Mouse (Mus musculus) neural tube, embryonic 12.5 days (tissue): ENCODE measurements around the gene Edc3. TPM values are rescaled to one million over a fixed set of nuclear protein-coding genes. Genes with fewer than 3 reads are reported as not detected.

ENCODE experiments used
- ATAC-seq: fragments of 200-750 bp; cut with Nextera tagmentation; 2 replicates; pipeline ENCODE4 v1.8.0; 2017; ENCODE audit warnings: low read depth, mild to moderate bottlenecking, moderate TSS enrichment, moderate library complexity; ENCODE audit not compliant: low FRiP score
- H3K27ac ChIP-seq: fragments of 300-500 bp; sonication (generic); 2 replicates; pipeline ENCODE4 v1.5.1; 2016
- H3K27me3 ChIP-seq: fragments of 300-500 bp; sonication (generic); replicated peaks from 2 replicates; pipeline ENCODE4 v1.6.1; 2016; ENCODE audit warnings: mild to moderate bottlenecking
- H3K36me3 ChIP-seq: fragments of 300-500 bp; sonication (generic); 2 replicates; pipeline ENCODE4 v1.6.1; 2016; ENCODE audit warnings: mild to moderate bottlenecking
- H3K4me1 ChIP-seq: fragments of 300-500 bp; sonication (generic); 2 replicates; pipeline ENCODE4 v1.6.1; 2016
- H3K4me2 ChIP-seq: fragments of 300-500 bp; sonication (generic); replicated peaks from 2 replicates; pipeline ENCODE4 v1.6.1; 2016; ENCODE audit warnings: mild to moderate bottlenecking
- H3K4me3 ChIP-seq: fragments of 300-500 bp; sonication (generic); 2 replicates; pipeline ENCODE4 v1.5.1; 2016
- H3K9ac ChIP-seq: fragments of 300-500 bp; sonication (generic); 2 replicates; pipeline ENCODE4 v1.6.1; 2016; ENCODE audit warnings: mild to moderate bottlenecking
- H3K9me3 ChIP-seq: fragments of 300-500 bp; sonication (generic); 2 replicates; pipeline ENCODE4 v1.6.1; 2016; ENCODE audit warnings: mild to moderate bottlenecking
- WGBS: fragments of 180-500 bp; shearing (Covaris S2); methylation state at CpG from one replicate; pipeline ENCODE4 v1.1.7; 2016; 5-methylcytosine and 5-hydroxymethylcytosine counted together
- polyA plus RNA-seq: library from polyadenylated mRNA; unstranded; fragments of >200 nt; fragmentation: Nextera tagmentation; extraction: Ambion mirVana; gene quantifications from 2 replicates; pipeline ENCODE4 v1.2.1, GENCODE M21; 2016

The Edc3 gene
- polyA plus RNA-seq, 1 experiment from 2014 or later = 41.0 TPM

DNA sequence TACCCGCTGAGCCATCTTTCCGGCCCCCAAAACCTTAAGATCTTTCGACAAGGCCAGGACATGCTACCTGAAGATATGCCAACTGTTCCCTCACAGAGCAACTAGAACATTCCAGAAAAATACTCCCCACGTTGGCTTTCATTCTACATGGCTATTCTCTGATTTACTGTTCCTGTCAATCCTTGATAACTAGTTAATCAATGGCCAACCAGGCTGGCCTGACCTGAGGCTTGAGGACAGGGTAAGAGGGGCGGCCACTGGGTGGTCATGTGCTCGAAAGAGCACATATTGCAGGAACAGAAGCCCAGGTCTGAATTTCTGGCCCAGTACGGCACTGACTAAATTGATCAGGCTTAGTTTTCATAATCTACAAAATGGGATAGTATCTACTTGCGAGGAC lies 89.1 kb downstream of the Edc3 start:
- H3K27me3 ChIP-seq = no peaks in the 10 kb centered on the region
- ATAC-seq = no peak
- H3K27ac ChIP-seq = no peak overlapping the region
- H3K4me1 ChIP-seq = peaks cover 8% of the 10 kb centered on the region
- no peak overlapping the region for H3K4me2 ChIP-seq
- H3K36me3 ChIP-seq = peaks cover 59% of the 10 kb centered on the region
- 94% methylated on average over 8 of the region's 8 CpGs for WGBS
- H3K9me3 ChIP-seq = no peaks in the 10 kb centered on the region
- no peak overlapping the region for H3K4me3 ChIP-seq
- no peak overlapping the region for H3K9ac ChIP-seq

DNA sequence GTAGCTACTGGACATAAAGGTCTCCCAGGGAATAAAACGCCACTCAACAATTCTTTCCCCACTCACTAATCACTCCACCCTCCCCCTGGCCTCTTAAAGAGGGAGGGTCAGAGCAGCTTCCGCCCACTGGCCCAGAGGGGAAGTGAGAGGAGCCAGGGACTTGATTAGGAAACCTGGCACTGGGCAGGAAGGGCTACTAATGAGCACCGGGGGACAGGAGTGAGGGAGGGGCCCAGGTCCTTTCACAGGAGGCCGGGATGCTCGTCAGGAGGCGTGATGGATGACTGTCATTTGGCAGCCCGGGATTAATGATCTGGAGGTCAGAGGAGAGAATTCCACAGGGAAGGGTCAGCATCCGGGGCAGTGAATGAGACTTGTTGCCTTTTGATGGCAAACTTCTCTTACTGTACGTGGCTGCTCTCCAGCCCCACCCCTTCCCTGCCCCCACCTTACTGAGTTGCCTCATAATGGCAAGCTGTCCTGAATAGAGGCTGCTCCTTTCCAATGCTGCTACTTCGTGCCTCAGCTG lies 90.4 kb downstream of the Edc3 start:
- Histone ChIP-seq H3K27ac (no peak overlapping the region), H3K9ac (no peak overlapping the region), H3K9me3 (no peaks in the 10 kb centered on the region), H3K4me3 (no peak overlapping the region), H3K27me3 (no peaks in the 10 kb centered on the region), H3K36me3 (peaks cover 46% of the 10 kb centered on the region), H3K4me2 (0 out of 2 replicates have a peak overlapping the region, but pooled peaks have one; percentile 16), H3K4me1 (peaks cover 18% of the 10 kb centered on the region)
- ATAC-seq = no peak
- 5% methylated on average over 10 of the region's 10 CpGs for WGBS

GRCm38 (mm10) chr9:57800325-57800975 lies 92.1 kb downstream of the Edc3 start:
- H3K27me3 ChIP-seq = no peaks in the 10 kb centered on the region
- H3K9me3 ChIP-seq = no peaks in the 10 kb centered on the region
- no peak for ATAC-seq
- H3K36me3 ChIP-seq = peaks cover 35% of the 10 kb centered on the region
- WGBS = 86% methylated on average over 9 of the region's 9 CpGs
- H3K4me1 ChIP-seq = peaks cover 20% of the 10 kb centered on the region
- no peak overlapping the region for H3K9ac ChIP-seq
- H3K27ac ChIP-seq = no peak overlapping the region
- no peak overlapping the region for H3K4me3 ChIP-seq
- no peak overlapping the region for H3K4me2 ChIP-seq

Other genes with a start within 250 kb of the Edc3 start
- gene Scamp5, start 240.5 kb upstream of the Edc3 start, polyA plus RNA-seq = 40.6 and 43.0 TPM in 2 replicates
- 12.4 and 13.3 TPM in 2 replicates for gene Rpp25, start 204.5 kb upstream of the Edc3 start, polyA plus RNA-seq
- 770 and 826 TPM in 2 replicates for gene Cox5a, start 187.3 kb upstream of the Edc3 start, polyA plus RNA-seq
- gene Fam219b, start 171.0 kb upstream of the Edc3 start, polyA plus RNA-seq = 19.6 and 20.2 TPM in 2 replicates
- 68.0 and 68.2 TPM in 2 replicates for gene Mpi, start 155.8 kb upstream of the Edc3 start, polyA plus RNA-seq
- gene Scamp2, start 147.6 kb upstream of the Edc3 start, polyA plus RNA-seq = 56.2 and 62.3 TPM in 2 replicates
- gene Ulk3, start 119.1 kb upstream of the Edc3 start, polyA plus RNA-seq = 20.7 and 22.9 TPM in 2 replicates
- not detected in 2 replicates for gene Cplx3, start 102.3 kb upstream of the Edc3 start, polyA plus RNA-seq
- not detected in 2 replicates for gene Lman1l, start 87.8 kb upstream of the Edc3 start, polyA plus RNA-seq
- 40.3 and 41.7 TPM in 2 replicates for gene Csk, start 54.9 kb upstream of the Edc3 start, polyA plus RNA-seq
- not detected in 2 replicates for gene Cyp1a2, start 24.8 kb upstream of the Edc3 start, polyA plus RNA-seq
- gene Cyp1a1, start 20.6 kb upstream of the Edc3 start, polyA plus RNA-seq = not detected in 2 replicates
- 80.9 and 84.9 TPM in 2 replicates for gene Clk3, start 57.3 kb downstream of the Edc3 start, polyA plus RNA-seq
- 19.5 and 21.0 TPM in 2 replicates for gene Arid3b, start 128.3 kb downstream of the Edc3 start, polyA plus RNA-seq
- gene Ubl7, start 202.4 kb downstream of the Edc3 start, polyA plus RNA-seq = 148 and 153 TPM in 2 replicates
- 0.85 and 1.3 TPM in 2 replicates for gene Sema7a, start 231.6 kb downstream of the Edc3 start, polyA plus RNA-seq